Mouse (Mus musculus) liver, adult 2 months (tissue): ENCODE data around the gene Fbxo21.

Experiments
- CTCF ChIP-seq: fragments of 200-500 bp; IDR thresholded peaks from 2 replicates; pipeline ENCODE4 v1.5.1; 2011; ENCODE audit warnings: low read depth, low read length, control low read depth
- POLR2A ChIP-seq: fragments of 200-500 bp; IDR thresholded peaks from 2 replicates; pipeline ENCODE4 v1.6.1; 2011; ENCODE audit warnings: low read length, control low read depth; ENCODE audit not compliant: insufficient read depth; ENCODE audit errors: extremely low read depth

- TF ChIP-seq POLR2A (no peak), CTCF (no peak)
These were observed 6.7 kb upstream of the Fbxo21 start for GRCm38 (mm10) chr5:117969681-117970427.
